Mouse (Mus musculus): ENCODE results near the gene Sfxn3. TPM values are rescaled to one million over a fixed set of nuclear protein-coding genes. Genes with fewer than 3 reads are reported as not detected.

Gene Sfxn3
- 26.7 and 29.7 TPM in 2 replicates for polyA plus RNA-seq (2015; fragmentation: Nextera tagmentation; extraction: Ambion mirVana)

GRCm38 (mm10) chr19:45047417-45047934, at the start of gene Sfxn3:
Gene Sfxn3, plus strand, starts transcription at chr19:45047503.
- under 1% methylated on average over 26 of the region's 26 CpGs for WGBS

GRCm38 (mm10) chr19:44997786-44998185, 49.5 kb upstream of the Sfxn3 start:
- no peak overlapping the region for H3K27ac ChIP-seq (replicated peaks)

More at GRCm38 (mm10) chr19:45047417-45047934, at the start of gene Sfxn3:
- DNase-seq (ENCODE audit: low spot score) (peak; percentile 93), ATAC-seq (ENCODE audit: low FRiP score, low TSS enrichment) (peak; percentile 84)
- Histone ChIP-seq H3K4me1 (replicated peaks; ENCODE audit: control insufficient read depth, insufficient read depth) (0 out of 2 replicates have a peak, but pooled peaks cover 3% of the 10 kb centered on the region), H3K27me3 (ENCODE audit: control insufficient read depth, insufficient read depth, low read length) (no peaks in the 10 kb centered on the region), H3K4me2 (replicated peaks; ENCODE audit: low read depth) (peak within 1 kb of the TSS; percentile 77), H3K9me3 (ENCODE audit: control insufficient read depth, low read length) (no peaks in the 10 kb centered on the region), H3K36me3 (ENCODE audit: control insufficient read depth, insufficient read depth, low read length) (peaks cover 12% of the 10 kb centered on the region; the same call in 1 of the 2 replicates), H3K27ac (replicated peaks) (peak within 1 kb of the TSS; percentile 98), H3K9ac (ENCODE audit: low read length) (peak within 1 kb of the TSS; percentile 70), H3K4me3 (ENCODE audit: low read depth, low read length) (peak within 1 kb of the TSS; percentile 51)
- TF ChIP-seq EP300 (optimal IDR thresholded peaks at IDR 0.05) (no peak), CTCF (IDR thresholded peaks at IDR 0.05; ENCODE audit: low read depth) (peak; percentile 84)

GRCm38 (mm10) chr19:44999647-45000046, 47.7 kb upstream of the Sfxn3 start:
- H3K4me2 ChIP-seq (replicated peaks; ENCODE audit: low read depth), result no peak overlapping the region
- peaks cover 2% of the 10 kb centered on the region; the same call in 1 of the 2 replicates for H3K36me3 ChIP-seq (ENCODE audit: control insufficient read depth, insufficient read depth, low read length)
- no peak overlapping the region for H3K9ac ChIP-seq (ENCODE audit: low read length)
- no peaks in the 10 kb centered on the region for H3K4me1 ChIP-seq (replicated peaks; ENCODE audit: control insufficient read depth, insufficient read depth)
- ATAC-seq (ENCODE audit: low FRiP score, low TSS enrichment), result no peak
- no peaks in the 10 kb centered on the region for H3K27me3 ChIP-seq (ENCODE audit: control insufficient read depth, insufficient read depth, low read length)
- DNase-seq (ENCODE audit: low spot score), result no peak
- WGBS, result 87% methylated on average over 8 of the region's 8 CpGs
- no peak for TF ChIP-seq CTCF (IDR thresholded peaks at IDR 0.05; ENCODE audit: low read depth)
- no peak overlapping the region for H3K4me3 ChIP-seq (ENCODE audit: low read depth, low read length)
- no peak overlapping the region for H3K27ac ChIP-seq (replicated peaks)
- H3K9me3 ChIP-seq (ENCODE audit: control insufficient read depth, low read length), result no peaks in the 10 kb centered on the region

More at GRCm38 (mm10) chr19:44997786-44998185, 49.5 kb upstream of the Sfxn3 start:
- TF ChIP-seq EP300 (optimal IDR thresholded peaks at IDR 0.05), result no peak
- TF ChIP-seq CTCF (IDR thresholded peaks at IDR 0.05; ENCODE audit: low read depth), result no peak
- H3K9me3 ChIP-seq (ENCODE audit: control insufficient read depth, low read length), result no peaks in the 10 kb centered on the region
- no peak overlapping the region for H3K4me3 ChIP-seq (ENCODE audit: low read depth, low read length)
- H3K36me3 ChIP-seq (ENCODE audit: control insufficient read depth, insufficient read depth, low read length), result peaks cover 2% of the 10 kb centered on the region; the same call in 1 of the 2 replicates
- DNase-seq (ENCODE audit: low spot score) (no peak), ATAC-seq (ENCODE audit: low FRiP score, low TSS enrichment) (no peak)
- H3K4me1 ChIP-seq (replicated peaks; ENCODE audit: control insufficient read depth, insufficient read depth), result no peaks in the 10 kb centered on the region
- no peak overlapping the region for H3K9ac ChIP-seq (ENCODE audit: low read length)
- 84% methylated on average over 11 of the region's 11 CpGs for WGBS
- H3K4me2 ChIP-seq (replicated peaks; ENCODE audit: low read depth), result no peak overlapping the region
- H3K27me3 ChIP-seq (ENCODE audit: control insufficient read depth, insufficient read depth, low read length), result no peaks in the 10 kb centered on the region

DNA sequence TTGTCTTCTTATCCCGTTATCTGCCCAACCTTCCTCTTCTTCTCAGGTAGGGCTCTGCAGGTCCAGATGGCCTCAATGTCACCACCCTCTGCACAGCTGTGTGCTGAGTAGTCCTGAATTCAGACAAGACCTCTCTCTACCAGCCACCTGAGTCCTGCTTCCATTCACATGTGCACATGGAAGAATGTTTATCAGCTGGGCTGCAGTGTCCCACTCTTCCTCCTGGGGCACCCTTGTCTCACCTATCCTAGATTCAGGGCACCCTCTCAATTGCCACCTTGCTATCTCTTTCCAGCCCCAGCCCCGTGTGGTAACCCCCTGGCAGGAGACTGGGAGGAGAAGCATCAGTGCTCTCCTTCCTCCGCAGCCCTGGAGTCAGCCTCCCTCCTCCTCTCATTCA, 45.0 kb upstream of the Sfxn3 start:
- no peaks in the 10 kb centered on the region for H3K27me3 ChIP-seq (ENCODE audit: control insufficient read depth, insufficient read depth, low read length)
- H3K4me1 ChIP-seq (replicated peaks; ENCODE audit: control insufficient read depth, insufficient read depth), result no peaks in the 10 kb centered on the region
- no peak overlapping the region for H3K27ac ChIP-seq (replicated peaks)
- H3K4me3 ChIP-seq (ENCODE audit: low read depth, low read length), result no peak overlapping the region
- H3K9me3 ChIP-seq (ENCODE audit: control insufficient read depth, low read length), result no peaks in the 10 kb centered on the region
- H3K36me3 ChIP-seq (ENCODE audit: control insufficient read depth, insufficient read depth, low read length), result peaks cover 2% of the 10 kb centered on the region; the same call in 1 of the 2 replicates
- TF ChIP-seq CTCF (IDR thresholded peaks at IDR 0.05; ENCODE audit: low read depth), result peak; percentile 52
- no peak for TF ChIP-seq EP300 (optimal IDR thresholded peaks at IDR 0.05)
- H3K4me2 ChIP-seq (replicated peaks; ENCODE audit: low read depth), result no peak overlapping the region
- ATAC-seq (ENCODE audit: low FRiP score, low TSS enrichment) (no peak), DNase-seq (ENCODE audit: low spot score) (no peak)
- H3K9ac ChIP-seq (ENCODE audit: low read length), result no peak overlapping the region
- 57% methylated on average over 3 of the region's 3 CpGs for WGBS

GRCm38 (mm10) chr19:45003740-45004516, 43.4 kb upstream of the Sfxn3 start:
- ATAC-seq (ENCODE audit: low FRiP score, low TSS enrichment), result no peak
- no peak overlapping the region for H3K27ac ChIP-seq (replicated peaks)
- H3K4me1 ChIP-seq (replicated peaks; ENCODE audit: control insufficient read depth, insufficient read depth), result no peaks in the 10 kb centered on the region
- TF ChIP-seq EP300 (optimal IDR thresholded peaks at IDR 0.05) (no peak), CTCF (IDR thresholded peaks at IDR 0.05; ENCODE audit: low read depth) (no peak)
- H3K9ac ChIP-seq (ENCODE audit: low read length), result no peak overlapping the region
- 87% methylated on average over 7 of the region's 7 CpGs for WGBS
- no peak overlapping the region for H3K4me2 ChIP-seq (replicated peaks; ENCODE audit: low read depth)
- no peaks in the 10 kb centered on the region for H3K9me3 ChIP-seq (ENCODE audit: control insufficient read depth, low read length)
- H3K36me3 ChIP-seq (ENCODE audit: control insufficient read depth, insufficient read depth, low read length), result peaks cover 2% of the 10 kb centered on the region; the same call in 1 of the 2 replicates
- DNase-seq (ENCODE audit: low spot score), result no peak
- no peaks in the 10 kb centered on the region for H3K27me3 ChIP-seq (ENCODE audit: control insufficient read depth, insufficient read depth, low read length)
- H3K4me3 ChIP-seq (ENCODE audit: low read depth, low read length), result no peak overlapping the region

DNA sequence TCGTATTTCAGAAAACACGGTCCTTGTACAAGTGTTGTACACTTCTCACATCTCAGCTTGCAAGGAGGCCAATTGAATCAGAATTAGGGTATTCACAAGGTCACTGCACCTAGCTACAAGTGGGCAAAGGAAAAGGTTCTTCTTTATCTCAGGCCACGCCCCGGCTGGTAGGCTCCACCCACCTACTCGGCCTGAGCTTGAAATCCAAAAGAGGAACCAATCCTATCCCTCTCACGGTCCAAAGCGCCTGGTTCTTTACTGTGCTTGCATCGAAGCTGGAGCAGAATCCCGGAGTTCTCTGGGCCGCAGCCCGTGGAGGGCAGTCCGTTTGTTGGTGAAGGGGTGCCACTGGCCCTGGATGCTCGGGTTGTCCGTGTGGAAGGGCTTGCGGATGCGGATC, 41.9 kb upstream of the Sfxn3 start, which contains the start of gene Twnk:
TSS of gene Twnk (plus strand) at position 220 of the 400 bp plus-strand sequence.
- peak; percentile 80 for DNase-seq (ENCODE audit: low spot score)
- Histone ChIP-seq H3K4me1 (replicated peaks; ENCODE audit: control insufficient read depth, insufficient read depth) (no peaks in the 10 kb centered on the region), H3K9ac (ENCODE audit: low read length) (peak within 1 kb of the TSS; percentile 88), H3K9me3 (ENCODE audit: control insufficient read depth, low read length) (no peaks in the 10 kb centered on the region), H3K27me3 (ENCODE audit: control insufficient read depth, insufficient read depth, low read length) (no peaks in the 10 kb centered on the region), H3K36me3 (ENCODE audit: control insufficient read depth, insufficient read depth, low read length) (peaks cover 2% of the 10 kb centered on the region; the same call in 1 of the 2 replicates), H3K4me3 (ENCODE audit: low read depth, low read length) (peak within 1 kb of the TSS; percentile 93), H3K4me2 (replicated peaks; ENCODE audit: low read depth) (peak within 1 kb of the TSS; percentile 89), H3K27ac (replicated peaks) (peak within 1 kb of the TSS; percentile 89)
- ATAC-seq (ENCODE audit: low FRiP score, low TSS enrichment), result no peak; the same call in 1 of the 2 replicates
- 10% methylated on average over 16 of the region's 16 CpGs for WGBS
- TF ChIP-seq CTCF (IDR thresholded peaks at IDR 0.05; ENCODE audit: low read depth) (no peak), EP300 (optimal IDR thresholded peaks at IDR 0.05) (no peak)
